Mouse (Mus musculus) limb, embryonic 14.5 days (tissue): ENCODE data around the gene Fam83c. TPM values are rescaled to one million over a fixed set of nuclear protein-coding genes. Genes with fewer than 3 reads are reported as not detected.
A peak's percentile ranks its signal among the peaks of the same experiment; 100 is the strongest.

Experiments
- ATAC-seq: fragments of 200-750 bp; cut with Nextera tagmentation; 2 replicates; pipeline ENCODE4 v1.8.0; 2017; ENCODE audit warnings: low read depth, moderate number of reproducible peaks, moderate TSS enrichment; ENCODE audit not compliant: low FRiP score
- DNase-seq: peaks from one replicate; pipeline ENCODE4 v3.0.0-alpha.2; 2015; ENCODE audit warnings: low spot score
- H3K27ac ChIP-seq: fragments of 300-500 bp; sonication (generic); replicated peaks from 2 replicates; pipeline ENCODE4 v1.5.1; 2014; ENCODE audit warnings: low read depth, mild to moderate bottlenecking, low read length, moderate library complexity, mixed read lengths
- H3K27me3 ChIP-seq: fragments of 300-500 bp; sonication (generic); 2 replicates; pipeline ENCODE4 v1.6.1; 2014; ENCODE audit warnings: low read length, mixed read lengths; ENCODE audit not compliant: control insufficient read depth, insufficient read depth
- H3K36me3 ChIP-seq: fragments of 300-500 bp; sonication (generic); 2 replicates; pipeline ENCODE4 v1.6.1; 2014; ENCODE audit warnings: mild to moderate bottlenecking, low read length, moderate library complexity, mixed read lengths; ENCODE audit not compliant: control insufficient read depth, insufficient read depth
- H3K4me1 ChIP-seq: fragments of 300-500 bp; sonication (generic); 2 replicates; pipeline ENCODE4 v1.6.1; 2014; ENCODE audit warnings: antibody characterized with exemption, low read length, mixed read lengths; ENCODE audit not compliant: control insufficient read depth, insufficient read depth
- H3K4me2 ChIP-seq: fragments of 300-500 bp; sonication (generic); replicated peaks from 2 replicates; pipeline ENCODE4 v1.6.1; 2014; ENCODE audit warnings: low read depth, mild to moderate bottlenecking, low read length, moderate library complexity; ENCODE audit not compliant: severe bottlenecking
- H3K4me3 ChIP-seq: fragments of 300-500 bp; sonication (generic); replicated peaks from 2 replicates; pipeline ENCODE4 v1.5.1; 2014; ENCODE audit warnings: low read length
- H3K9ac ChIP-seq: fragments of 300-500 bp; sonication (generic); 2 replicates; pipeline ENCODE4 v1.6.1; 2014; ENCODE audit warnings: mild to moderate bottlenecking, low read depth, low read length, moderate library complexity; ENCODE audit not compliant: severe bottlenecking
- H3K9me3 ChIP-seq: fragments of 300-500 bp; sonication (generic); 2 replicates; pipeline ENCODE4 v1.6.1; 2016; ENCODE audit warnings: low read length; ENCODE audit not compliant: control insufficient read depth
- POLR2A ChIP-seq: fragments of 200-500 bp; IDR thresholded peaks from 2 replicates; pipeline ENCODE4 v1.8.0; 2012; ENCODE audit warnings: inconsistent platforms, mild to moderate bottlenecking, moderate library complexity, borderline replicate concordance; ENCODE audit not compliant: insufficient read depth, insufficient read length; ENCODE audit errors: extremely low read depth
- WGBS: fragments of 180-500 bp; shearing (Covaris S2); extraction: QIAGEN DNeasy Blood & Tissue Kit; methylation state at CpG from one replicate; pipeline ENCODE4 v1.1.7; 2014; 5-methylcytosine and 5-hydroxymethylcytosine counted together
- polyA plus RNA-seq, 2 experiments: library from polyadenylated mRNA; depleted of rRNA in 1 of 2; stranded (reverse) in 1 of 2; unstranded in 1 of 2; fragments of >200 nt; fragmentation: Nextera tagmentation in 1 of 2; extraction: Ambion mirVana in 1 of 2; gene quantifications; 2 replicates each; pipeline versions ENCODE4 v1.2.1 to v1.2.3; 2012 to 2014

Fam83c gene
- 1.5 and 2.0 TPM in 2 replicates for polyA plus RNA-seq (2012; rRNA removed)
- polyA plus RNA-seq (2014; fragmentation: Nextera tagmentation; extraction: Ambion mirVana), result 1.4 and 2.1 TPM in 2 replicates

- no peak within 1 kb of the TSS for H3K4me2 ChIP-seq
- no peak for TF ChIP-seq POLR2A
- H3K4me3 ChIP-seq, result no peak within 1 kb of the TSS
- H3K9ac ChIP-seq, result no peak within 1 kb of the TSS
- no peaks in the 10 kb centered on the region for H3K36me3 ChIP-seq
- DNase-seq (no peak), ATAC-seq (no peak)
- H3K27me3 ChIP-seq, result no peaks in the 10 kb centered on the region
- H3K27ac ChIP-seq, result no peak within 1 kb of the TSS
- WGBS, result 53% methylated on average over 8 of the region's 9 CpGs
- no peaks in the 10 kb centered on the region for H3K9me3 ChIP-seq
- no peaks in the 10 kb centered on the region for H3K4me1 ChIP-seq
These were observed at the start of gene Fam83c for GRCm38 (mm10) chr2:155834732-155835131. TSS of gene Fam83c (minus strand) at chr2:155834854.

DNA sequence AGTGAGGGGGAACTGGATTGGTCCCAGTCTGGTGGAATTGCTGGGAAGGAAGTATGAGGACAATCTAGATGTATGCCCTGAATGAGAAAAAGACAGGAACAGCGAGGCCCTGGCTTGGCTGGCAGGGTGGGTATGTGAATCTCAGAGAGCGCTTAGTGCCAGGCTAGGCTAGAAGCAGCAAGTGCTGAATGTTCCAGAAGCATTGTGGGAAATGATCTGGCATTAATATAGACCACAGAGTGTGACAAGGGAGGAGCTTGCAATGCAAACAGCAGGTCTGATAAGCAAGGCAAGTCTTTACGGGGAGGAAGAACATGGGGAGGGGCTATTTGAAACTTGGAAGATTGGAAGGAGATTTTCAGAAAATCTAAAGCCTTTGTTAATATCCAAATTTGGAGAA, 47.4 kb upstream of the Fam83c start:
- Histone ChIP-seq H3K27ac (no peak overlapping the region; the same call in 1 of the 2 replicates), H3K4me1 (peaks cover 8% of the 10 kb centered on the region; the same call in 1 of the 2 replicates), H3K4me2 (no peak overlapping the region), H3K9ac (no peak overlapping the region), H3K36me3 (peaks cover 39% of the 10 kb centered on the region), H3K27me3 (no peaks in the 10 kb centered on the region), H3K9me3 (no peaks in the 10 kb centered on the region), H3K4me3 (no peak overlapping the region)
- DNase-seq, result no peak
- 93% methylated on average over 3 of the region's 3 CpGs for WGBS
- no peak for ATAC-seq
- no peak for TF ChIP-seq POLR2A

DNA sequence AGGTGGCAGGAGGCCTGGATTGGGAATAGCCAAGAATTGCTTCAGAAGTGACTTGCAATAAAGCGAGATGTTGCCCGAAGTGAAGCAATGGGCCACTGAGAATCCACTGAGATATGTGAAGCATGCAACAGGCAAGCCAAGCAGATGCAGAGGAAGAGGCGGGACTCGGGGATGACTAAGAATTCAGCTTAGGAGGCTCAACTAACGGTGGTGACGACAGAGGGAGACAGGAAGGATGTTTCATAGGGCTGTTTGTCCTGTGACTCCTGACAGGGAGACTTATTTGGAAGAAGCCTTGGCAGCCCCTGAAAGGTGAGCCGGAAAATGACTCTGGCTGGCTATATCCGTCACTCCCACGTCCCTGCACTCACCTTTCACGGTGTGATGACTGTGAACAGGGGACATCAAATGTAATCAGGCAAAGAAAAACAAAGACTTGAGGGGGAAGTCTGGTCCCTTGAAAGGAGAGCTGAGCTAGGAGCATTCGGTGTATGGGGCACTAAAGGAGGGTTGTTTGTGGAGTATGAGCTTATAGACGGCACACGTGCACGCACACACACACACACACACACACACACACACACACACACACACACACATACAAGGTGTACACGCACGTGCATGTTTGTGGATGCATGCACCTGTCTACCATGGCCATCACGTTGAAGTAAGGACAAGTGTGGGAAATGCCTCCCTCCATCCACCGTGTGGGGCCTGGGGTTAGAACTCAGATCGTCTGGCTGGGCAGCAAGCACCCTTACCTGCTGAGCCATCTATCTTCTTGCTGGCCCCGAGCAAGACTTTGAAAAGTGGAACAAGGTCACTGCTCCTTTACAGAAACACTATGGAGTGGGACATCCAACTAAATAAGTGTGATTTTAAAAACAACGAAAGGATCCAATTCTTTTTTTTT, 44.6 kb upstream of the Fam83c start:
- H3K9me3 ChIP-seq, result no peaks in the 10 kb centered on the region
- no peak overlapping the region for H3K4me3 ChIP-seq
- TF ChIP-seq POLR2A, result no peak
- no peak overlapping the region for H3K9ac ChIP-seq
- 86% methylated on average over 21 of the region's 21 CpGs for WGBS
- H3K4me2 ChIP-seq, result no peak overlapping the region
- H3K27ac ChIP-seq, result no peak overlapping the region
- H3K36me3 ChIP-seq, result peaks cover 39% of the 10 kb centered on the region
- ATAC-seq (no peak), DNase-seq (no peak)
- H3K4me1 ChIP-seq, result peaks cover 6% of the 10 kb centered on the region; the same call in 1 of the 2 replicates
- no peaks in the 10 kb centered on the region for H3K27me3 ChIP-seq

DNA sequence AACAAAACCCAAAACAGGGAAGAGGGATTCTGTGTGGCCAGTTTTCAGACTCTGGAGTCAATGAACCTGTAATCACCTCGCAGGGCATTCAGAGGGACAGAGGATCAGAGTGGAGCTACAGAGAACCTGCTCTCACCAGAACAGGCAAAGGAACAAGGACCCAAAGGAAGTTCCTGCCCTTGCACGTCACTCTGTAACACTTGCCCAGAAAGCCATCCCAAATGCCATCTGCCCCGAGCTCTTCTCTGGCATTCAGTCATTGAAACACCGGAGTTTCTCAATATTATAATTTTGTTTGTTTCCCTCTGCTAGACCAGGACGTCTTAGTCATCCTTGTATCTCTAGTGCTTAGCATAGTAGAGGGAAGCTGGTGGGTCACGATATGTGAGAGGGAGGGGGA, 39.0 kb upstream of the Fam83c start:
- Histone ChIP-seq H3K9me3 (no peaks in the 10 kb centered on the region), H3K4me3 (no peak overlapping the region), H3K27ac (peak overlapping the region; percentile 52), H3K36me3 (peaks cover 22% of the 10 kb centered on the region), H3K4me2 (no peak overlapping the region), H3K4me1 (peaks cover 22% of the 10 kb centered on the region), H3K9ac (no peak overlapping the region), H3K27me3 (no peaks in the 10 kb centered on the region)
- no peak for TF ChIP-seq POLR2A
- WGBS, result 68% methylated on average over 6 of the region's 6 CpGs
- DNase-seq, result no peak
- no peak for ATAC-seq

- DNase-seq (peak; percentile 71), ATAC-seq (peak; percentile 68; the same call in 1 of the 2 replicates)
- H3K4me2 ChIP-seq, result no peak overlapping the region
- peaks cover 24% of the 10 kb centered on the region for H3K36me3 ChIP-seq
- no peaks in the 10 kb centered on the region for H3K27me3 ChIP-seq
- H3K27ac ChIP-seq, result peak overlapping the region; percentile 52; the same call in 1 of the 2 replicates
- H3K9ac ChIP-seq, result no peak overlapping the region
- peaks cover 24% of the 10 kb centered on the region for H3K4me1 ChIP-seq
- TF ChIP-seq POLR2A, result no peak
- H3K4me3 ChIP-seq, result no peak overlapping the region
- no peaks in the 10 kb centered on the region for H3K9me3 ChIP-seq
- WGBS, result 36% methylated on average over 10 of the region's 10 CpGs
These were observed 38.4 kb upstream of the Fam83c start for GRCm38 (mm10) chr2:155872930-155873507.
